Mouse (Mus musculus): Measurements from ENCODE around the gene Dock2. TPM values are rescaled to one million over a fixed set of nuclear protein-coding genes. Genes with fewer than 3 reads are reported as not detected.
A peak's percentile ranks its signal among the peaks of the same experiment; 100 is the strongest.

Gene Dock2
- polyA plus RNA-seq, 1 experiment from 2014 or later = 0.52 TPM

GRCm38 (mm10) chr11:34312208-34312607 is 471.5 kb downstream of the Dock2 start:
- Histone ChIP-seq H3K9me3 (no peaks in the 10 kb centered on the region), H3K36me3 (no peaks in the 10 kb centered on the region), H3K4me3 (no peak overlapping the region), H3K4me1 (replicated peaks) (peaks cover 24% of the 10 kb centered on the region), H3K27me3 (ENCODE audit: insufficient read depth, poor library complexity, severe bottlenecking) (peaks cover 31% of the 10 kb centered on the region), H3K27ac (no peak overlapping the region)
- no peak for DNase-seq (ENCODE audit: low spot score)
- 85% methylated on average over 7 of the region's 7 CpGs for WGBS

GRCm38 (mm10) chr11:34311717-34312116 is 472.0 kb downstream of the Dock2 start:
- Histone ChIP-seq H3K9me3 (no peaks in the 10 kb centered on the region), H3K4me3 (no peak overlapping the region), H3K4me1 (replicated peaks) (peaks cover 19% of the 10 kb centered on the region), H3K27me3 (ENCODE audit: insufficient read depth, poor library complexity, severe bottlenecking) (peaks cover 27% of the 10 kb centered on the region), H3K36me3 (no peaks in the 10 kb centered on the region), H3K27ac (no peak overlapping the region)
- DNase-seq (ENCODE audit: low spot score) = no peak
- 85% methylated on average over 5 of the region's 5 CpGs for WGBS

- peaks cover 19% of the 10 kb centered on the region; the same call in 1 of the 2 replicates for H3K27me3 ChIP-seq (ENCODE audit: insufficient read depth, poor library complexity, severe bottlenecking)
These were observed 474.3 kb downstream of the Dock2 start for GRCm38 (mm10) chr11:34309360-34309759.

GRCm38 (mm10) chr11:34308731-34309130 is 475.0 kb downstream of the Dock2 start:
- 86% methylated on average over 3 of the region's 3 CpGs for WGBS
- no peaks in the 10 kb centered on the region for H3K36me3 ChIP-seq
- H3K4me3 ChIP-seq = no peak overlapping the region
- no peak for DNase-seq (ENCODE audit: low spot score)
- H3K27ac ChIP-seq = no peak overlapping the region
- H3K9me3 ChIP-seq = no peaks in the 10 kb centered on the region
- no peaks in the 10 kb centered on the region for H3K4me1 ChIP-seq (replicated peaks)
- peaks cover 13% of the 10 kb centered on the region; the same call in 1 of the 2 replicates for H3K27me3 ChIP-seq (ENCODE audit: insufficient read depth, poor library complexity, severe bottlenecking)

More at GRCm38 (mm10) chr11:34309360-34309759, 474.3 kb downstream of the Dock2 start:
- H3K27ac ChIP-seq = no peak overlapping the region
- H3K4me3 ChIP-seq = no peak overlapping the region
- H3K9me3 ChIP-seq = no peaks in the 10 kb centered on the region
- H3K36me3 ChIP-seq = no peaks in the 10 kb centered on the region
- no peaks in the 10 kb centered on the region for H3K4me1 ChIP-seq (replicated peaks)
- DNase-seq (ENCODE audit: low spot score) = no peak
- WGBS = 73% methylated on average over 2 of the region's 2 CpGs

GRCm38 (mm10) chr11:34306231-34306630 is 477.5 kb downstream of the Dock2 start:
- no peaks in the 10 kb centered on the region for H3K36me3 ChIP-seq
- H3K4me3 ChIP-seq = no peak overlapping the region
- no peak overlapping the region for H3K27ac ChIP-seq
- H3K9me3 ChIP-seq = no peaks in the 10 kb centered on the region
- H3K27me3 ChIP-seq (ENCODE audit: insufficient read depth, poor library complexity, severe bottlenecking) = no peaks in the 10 kb centered on the region
- H3K4me1 ChIP-seq (replicated peaks) = no peaks in the 10 kb centered on the region
- DNase-seq (ENCODE audit: low spot score) = no peak
- 81% methylated on average over 3 of the region's 3 CpGs for whole genome bisulfite sequencing

GRCm38 (mm10) chr11:34300064-34300463 is 483.6 kb downstream of the Dock2 start:
- Histone ChIP-seq H3K4me1 (replicated peaks) (peaks cover 13% of the 10 kb centered on the region), H3K9me3 (no peaks in the 10 kb centered on the region), H3K27me3 (ENCODE audit: insufficient read depth, poor library complexity, severe bottlenecking) (peaks cover 8% of the 10 kb centered on the region), H3K27ac (no peak overlapping the region), H3K4me3 (no peak overlapping the region), H3K36me3 (no peaks in the 10 kb centered on the region)
- WGBS = 94% methylated on average over 7 of the region's 7 CpGs
- no peak for DNase-seq (ENCODE audit: low spot score)

GRCm38 (mm10) chr11:34299550-34299949 is 484.1 kb downstream of the Dock2 start:
- 94% methylated on average over 1 of the region's 1 CpGs for WGBS
- no peak for DNase-seq (ENCODE audit: low spot score)
- Histone ChIP-seq H3K27me3 (ENCODE audit: insufficient read depth, poor library complexity, severe bottlenecking) (peaks cover 11% of the 10 kb centered on the region), H3K4me3 (no peak overlapping the region), H3K9me3 (no peaks in the 10 kb centered on the region), H3K27ac (no peak overlapping the region), H3K4me1 (replicated peaks) (peaks cover 13% of the 10 kb centered on the region), H3K36me3 (no peaks in the 10 kb centered on the region)

- Histone ChIP-seq H3K4me1 (replicated peaks) (peaks cover 13% of the 10 kb centered on the region), H3K9me3 (no peaks in the 10 kb centered on the region), H3K27ac (peak overlapping the region; percentile 50; the same call in 1 of the 2 replicates), H3K27me3 (ENCODE audit: insufficient read depth, poor library complexity, severe bottlenecking) (peaks cover 14% of the 10 kb centered on the region), H3K36me3 (no peaks in the 10 kb centered on the region), H3K4me3 (no peak overlapping the region)
- 57% methylated on average over 5 of the region's 5 CpGs for WGBS
- no peak for DNase-seq (ENCODE audit: low spot score)
These were observed 485.9 kb downstream of the Dock2 start for GRCm38 (mm10) chr11:34297698-34298378.

- 69% methylated on average over 3 of the region's 3 CpGs for WGBS
- Histone ChIP-seq H3K9me3 (no peaks in the 10 kb centered on the region), H3K4me3 (no peak overlapping the region), H3K27me3 (ENCODE audit: insufficient read depth, poor library complexity, severe bottlenecking) (peaks cover 40% of the 10 kb centered on the region), H3K27ac (no peak overlapping the region), H3K4me1 (replicated peaks) (peaks cover 16% of the 10 kb centered on the region), H3K36me3 (no peaks in the 10 kb centered on the region)
- no peak for DNase-seq (ENCODE audit: low spot score)
These were observed 492.4 kb downstream of the Dock2 start for GRCm38 (mm10) chr11:34291304-34291703.

- H3K9me3 ChIP-seq = no peaks in the 10 kb centered on the region
- peaks cover 41% of the 10 kb centered on the region for H3K27me3 ChIP-seq (ENCODE audit: insufficient read depth, poor library complexity, severe bottlenecking)
- no peak for DNase-seq (ENCODE audit: low spot score)
- H3K4me3 ChIP-seq = no peak overlapping the region
- peaks cover 16% of the 10 kb centered on the region for H3K4me1 ChIP-seq (replicated peaks)
- peak overlapping the region; percentile 9; the same call in 1 of the 2 replicates for H3K27ac ChIP-seq
- 18% methylated on average over 2 of the region's 2 CpGs for WGBS
- H3K36me3 ChIP-seq = no peaks in the 10 kb centered on the region
These were observed 493.0 kb downstream of the Dock2 start for GRCm38 (mm10) chr11:34290708-34291107.

GRCm38 (mm10) chr11:34290265-34290664 is 493.4 kb downstream of the Dock2 start:
- Histone ChIP-seq H3K27me3 (ENCODE audit: insufficient read depth, poor library complexity, severe bottlenecking) (peaks cover 41% of the 10 kb centered on the region), H3K4me1 (replicated peaks) (peaks cover 16% of the 10 kb centered on the region), H3K9me3 (no peaks in the 10 kb centered on the region), H3K4me3 (no peak overlapping the region), H3K36me3 (no peaks in the 10 kb centered on the region), H3K27ac (peak overlapping the region; percentile 9; the same call in 1 of the 2 replicates)
- WGBS = 41% methylated on average over 4 of the region's 4 CpGs
- no peak for DNase-seq (ENCODE audit: low spot score)

GRCm38 (mm10) chr11:34284124-34284808 is 499.4 kb downstream of the Dock2 start:
- peaks cover 81% of the 10 kb centered on the region for H3K27me3 ChIP-seq (ENCODE audit: insufficient read depth, poor library complexity, severe bottlenecking)

GRCm38 (mm10) chr11:34277047-34277445 is 506.6 kb downstream of the Dock2 start:
- no peaks in the 10 kb centered on the region for H3K9me3 ChIP-seq
- peaks cover 69% of the 10 kb centered on the region for H3K27me3 ChIP-seq (ENCODE audit: insufficient read depth, poor library complexity, severe bottlenecking)
- DNase-seq (ENCODE audit: low spot score) = no peak
- no peak overlapping the region for H3K4me3 ChIP-seq
- 54% methylated on average over 3 of the region's 3 CpGs for WGBS
- H3K36me3 ChIP-seq = no peaks in the 10 kb centered on the region
- H3K27ac ChIP-seq = no peak overlapping the region
- H3K4me1 ChIP-seq (replicated peaks) = peaks cover 15% of the 10 kb centered on the region

More at GRCm38 (mm10) chr11:34284124-34284808, 499.4 kb downstream of the Dock2 start:
- Histone ChIP-seq H3K27ac (0 out of 2 replicates have a peak overlapping the region, but pooled peaks have one; percentile 17), H3K4me1 (replicated peaks) (peaks cover 16% of the 10 kb centered on the region), H3K9me3 (no peaks in the 10 kb centered on the region), H3K36me3 (no peaks in the 10 kb centered on the region), H3K4me3 (no peak overlapping the region)
- WGBS = 15% methylated on average over 13 of the region's 13 CpGs
- DNase-seq (ENCODE audit: low spot score) = peak; percentile 41

Measured in hindbrain, embryonic 10.5 days (tissue).